Mouse (Mus musculus): ENCODE measurements around the gene Mtrf1l. TPM values are rescaled to one million over a fixed set of nuclear protein-coding genes. Genes with fewer than 3 reads are reported as not detected.

The Mtrf1l gene
- 12.9 and 14.2 TPM in 2 replicates for polyA plus RNA-seq (2015; fragmentation: Nextera tagmentation; extraction: Ambion mirVana)

DNA sequence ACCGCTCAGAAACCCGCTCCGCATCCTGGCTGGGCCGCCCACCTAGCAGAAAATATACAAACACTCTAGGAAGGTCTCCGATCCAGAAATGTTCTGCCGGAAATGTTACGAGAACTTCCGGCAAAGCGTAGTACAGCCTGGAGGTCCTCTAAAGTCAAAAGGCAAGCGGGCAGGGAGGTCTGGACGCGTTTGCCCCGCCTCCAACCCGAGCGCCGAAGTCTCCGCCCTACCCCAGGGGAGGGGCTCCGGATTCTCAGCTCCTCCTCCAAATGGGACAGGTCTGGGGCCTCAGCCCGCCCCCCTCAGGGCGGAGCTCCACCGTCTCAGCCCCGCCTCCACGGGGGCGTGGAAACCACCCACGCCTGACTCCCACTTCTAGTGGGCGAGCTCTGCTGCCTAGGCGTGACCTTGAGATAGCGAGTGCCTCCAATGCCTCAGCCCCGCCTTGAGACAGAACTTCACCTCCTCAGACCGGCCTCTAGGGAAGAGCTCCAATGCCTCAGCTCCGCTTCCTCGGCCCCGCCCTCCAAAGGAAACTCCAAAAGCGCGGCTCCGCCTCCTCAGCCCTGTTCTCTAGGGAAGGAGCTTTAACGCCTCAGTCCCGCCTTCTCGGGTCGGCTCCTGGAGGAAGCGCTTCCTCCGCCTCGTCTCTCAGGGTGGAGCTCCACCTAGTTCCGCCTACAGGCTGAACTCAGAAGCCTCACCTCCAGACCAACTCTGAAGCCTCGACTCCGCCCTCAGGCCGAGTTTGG is at the start of gene Mtrf1l:
Mtrf1l (minus strand) TSS at position 171 of the 752 bp plus-strand sequence.
- H3K27me3 ChIP-seq (ENCODE audit: control insufficient read depth, insufficient read depth, low read length), result no peaks in the 10 kb centered on the region
- peak within 1 kb of the TSS; percentile 96 for H3K27ac ChIP-seq (ENCODE audit: low read length)
- peak within 1 kb of the TSS; percentile 82 for H3K4me2 ChIP-seq (ENCODE audit: low read depth, low read length)
- peak within 1 kb of the TSS; percentile 97 for H3K4me3 ChIP-seq (replicated peaks; ENCODE audit: low read length)
- peak; percentile 96 for ATAC-seq (ENCODE audit: insufficient read depth, low FRiP score)
- H3K36me3 ChIP-seq (ENCODE audit: control insufficient read depth, insufficient read depth, low read length), result peaks cover 7% of the 10 kb centered on the region; the same call in 1 of the 2 replicates
- peaks cover 15% of the 10 kb centered on the region for H3K4me1 ChIP-seq (ENCODE audit: control insufficient read depth, insufficient read depth, low read length)
- no peaks in the 10 kb centered on the region for H3K9me3 ChIP-seq (replicated peaks; ENCODE audit: control insufficient read depth, low read length)
- under 1% methylated on average over 47 of the region's 47 CpGs for WGBS
- peak within 1 kb of the TSS; percentile 99 for H3K9ac ChIP-seq (ENCODE audit: low read length)

DNA sequence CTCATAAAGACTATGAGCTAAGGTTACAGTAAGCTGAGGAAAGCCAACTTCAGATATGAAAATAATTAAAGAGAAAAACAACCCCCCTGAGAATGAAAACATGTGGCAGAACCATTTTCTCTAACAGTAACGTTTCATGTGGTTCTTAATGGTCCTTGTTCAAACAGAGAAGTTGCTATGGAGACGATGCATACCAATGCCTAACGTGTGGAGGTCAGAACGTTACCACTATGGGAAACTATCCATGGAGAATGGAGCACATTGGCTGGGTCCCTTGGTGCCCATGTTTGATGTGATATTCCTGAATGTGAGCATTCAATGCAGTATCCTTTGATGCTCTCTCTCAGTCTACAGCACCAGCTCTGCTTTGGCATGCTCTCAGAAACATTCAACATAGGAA is 47.4 kb upstream of the Mtrf1l start:
- WGBS, result 40% methylated on average over 4 of the region's 4 CpGs
- no peaks in the 10 kb centered on the region for H3K36me3 ChIP-seq (ENCODE audit: control insufficient read depth, insufficient read depth, low read length)
- H3K27ac ChIP-seq (ENCODE audit: low read length), result no peak overlapping the region
- no peaks in the 10 kb centered on the region for H3K9me3 ChIP-seq (replicated peaks; ENCODE audit: control insufficient read depth, low read length)
- no peaks in the 10 kb centered on the region for H3K4me1 ChIP-seq (ENCODE audit: control insufficient read depth, insufficient read depth, low read length)
- H3K27me3 ChIP-seq (ENCODE audit: control insufficient read depth, insufficient read depth, low read length), result no peaks in the 10 kb centered on the region
- H3K4me3 ChIP-seq (replicated peaks; ENCODE audit: low read length), result no peak overlapping the region
- no peak overlapping the region for H3K9ac ChIP-seq (ENCODE audit: low read length)
- H3K4me2 ChIP-seq (ENCODE audit: low read depth, low read length), result no peak overlapping the region
- ATAC-seq (ENCODE audit: insufficient read depth, low FRiP score), result no peak

DNA sequence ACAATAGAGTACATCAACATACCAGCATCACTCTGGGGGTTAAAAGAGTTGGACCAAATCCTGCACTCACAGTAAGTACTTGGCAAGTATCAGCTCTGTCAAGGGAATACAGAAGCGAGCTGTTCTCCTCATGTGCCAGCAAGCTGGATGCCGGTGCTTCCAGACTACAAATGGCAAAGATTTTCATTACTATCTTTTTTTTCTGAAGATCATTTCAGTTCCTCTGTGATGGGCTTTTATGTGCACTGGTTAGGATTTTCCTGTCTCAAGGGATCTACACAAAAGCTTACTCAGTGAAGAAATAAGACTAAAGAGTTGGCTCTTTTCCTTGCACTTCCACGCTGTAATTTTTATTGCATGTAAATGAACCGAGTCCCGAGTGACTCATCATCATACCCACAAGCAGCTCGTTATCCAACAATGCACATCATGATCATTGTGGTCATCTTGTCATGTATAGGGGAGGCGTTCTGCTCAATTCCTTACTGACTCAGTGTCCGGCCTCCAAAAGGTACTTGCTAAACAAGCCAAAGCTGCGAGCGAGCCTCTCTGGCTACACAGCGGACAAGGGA is 44.4 kb upstream of the Mtrf1l start:
- no peaks in the 10 kb centered on the region for H3K36me3 ChIP-seq (ENCODE audit: control insufficient read depth, insufficient read depth, low read length)
- no peak overlapping the region for H3K9ac ChIP-seq (ENCODE audit: low read length)
- H3K4me2 ChIP-seq (ENCODE audit: low read depth, low read length), result no peak overlapping the region
- no peaks in the 10 kb centered on the region for H3K27me3 ChIP-seq (ENCODE audit: control insufficient read depth, insufficient read depth, low read length)
- no peak for ATAC-seq (ENCODE audit: insufficient read depth, low FRiP score)
- H3K4me1 ChIP-seq (ENCODE audit: control insufficient read depth, insufficient read depth, low read length), result no peaks in the 10 kb centered on the region
- 67% methylated on average over 11 of the region's 11 CpGs for WGBS
- no peak overlapping the region for H3K4me3 ChIP-seq (replicated peaks; ENCODE audit: low read length)
- no peak overlapping the region for H3K27ac ChIP-seq (ENCODE audit: low read length)
- no peaks in the 10 kb centered on the region for H3K9me3 ChIP-seq (replicated peaks; ENCODE audit: control insufficient read depth, low read length)

DNA sequence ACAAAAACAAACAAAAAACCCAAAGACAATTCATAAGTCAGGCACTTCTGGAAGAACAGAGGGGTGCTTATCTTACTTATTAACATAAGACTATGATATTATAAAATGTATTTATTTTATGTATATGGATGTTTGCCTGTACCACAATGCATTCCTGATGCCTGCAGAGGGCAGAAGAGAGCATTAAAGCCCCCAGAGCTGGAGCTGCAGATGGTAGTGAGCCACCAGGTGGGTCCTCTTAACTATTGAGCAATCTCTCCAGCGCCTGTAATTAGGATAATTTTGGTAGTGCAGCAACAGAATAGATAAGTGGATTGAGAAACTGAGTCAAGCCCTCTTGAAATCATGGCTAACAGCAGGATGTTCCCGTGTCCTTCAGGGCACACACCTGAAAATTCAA is 42.3 kb upstream of the Mtrf1l start:
- no peaks in the 10 kb centered on the region for H3K9me3 ChIP-seq (replicated peaks; ENCODE audit: control insufficient read depth, low read length)
- H3K9ac ChIP-seq (ENCODE audit: low read length), result no peak overlapping the region
- H3K27ac ChIP-seq (ENCODE audit: low read length), result no peak overlapping the region
- H3K4me3 ChIP-seq (replicated peaks; ENCODE audit: low read length), result no peak overlapping the region
- no peaks in the 10 kb centered on the region for H3K27me3 ChIP-seq (ENCODE audit: control insufficient read depth, insufficient read depth, low read length)
- no peaks in the 10 kb centered on the region for H3K4me1 ChIP-seq (ENCODE audit: control insufficient read depth, insufficient read depth, low read length)
- no peaks in the 10 kb centered on the region for H3K36me3 ChIP-seq (ENCODE audit: control insufficient read depth, insufficient read depth, low read length)
- no peak overlapping the region for H3K4me2 ChIP-seq (ENCODE audit: low read depth, low read length)
- ATAC-seq (ENCODE audit: insufficient read depth, low FRiP score), result no peak
- 49% methylated on average over 2 of the region's 2 CpGs for WGBS

DNA sequence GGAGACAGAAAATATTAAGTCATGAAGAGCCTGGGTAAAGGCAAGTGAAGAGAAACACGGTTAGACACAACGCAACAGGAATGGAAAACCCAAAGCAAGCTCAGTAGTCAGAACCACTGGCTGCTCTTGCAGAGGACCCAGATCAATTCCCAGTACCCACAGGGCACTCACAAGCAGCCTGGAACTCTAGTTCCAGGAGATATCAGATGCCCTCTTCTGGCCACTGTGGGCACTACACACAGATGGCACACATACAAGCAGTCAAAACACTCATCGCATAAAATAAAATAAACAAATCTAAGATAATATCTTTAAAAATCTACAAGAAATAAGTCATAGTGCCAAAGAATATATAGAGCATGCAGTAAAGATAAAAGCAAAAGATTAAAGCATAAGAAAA is 39.0 kb upstream of the Mtrf1l start:
- WGBS, result 97% methylated on average over 3 of the region's 3 CpGs
- ATAC-seq (ENCODE audit: insufficient read depth, low FRiP score), result no peak
- H3K9me3 ChIP-seq (replicated peaks; ENCODE audit: control insufficient read depth, low read length), result no peaks in the 10 kb centered on the region
- H3K4me1 ChIP-seq (ENCODE audit: control insufficient read depth, insufficient read depth, low read length), result no peaks in the 10 kb centered on the region
- H3K4me3 ChIP-seq (replicated peaks; ENCODE audit: low read length), result no peak overlapping the region
- no peaks in the 10 kb centered on the region for H3K27me3 ChIP-seq (ENCODE audit: control insufficient read depth, insufficient read depth, low read length)
- H3K36me3 ChIP-seq (ENCODE audit: control insufficient read depth, insufficient read depth, low read length), result no peaks in the 10 kb centered on the region
- H3K27ac ChIP-seq (ENCODE audit: low read length), result no peak overlapping the region
- no peak overlapping the region for H3K4me2 ChIP-seq (ENCODE audit: low read depth, low read length)
- no peak overlapping the region for H3K9ac ChIP-seq (ENCODE audit: low read length)

DNA sequence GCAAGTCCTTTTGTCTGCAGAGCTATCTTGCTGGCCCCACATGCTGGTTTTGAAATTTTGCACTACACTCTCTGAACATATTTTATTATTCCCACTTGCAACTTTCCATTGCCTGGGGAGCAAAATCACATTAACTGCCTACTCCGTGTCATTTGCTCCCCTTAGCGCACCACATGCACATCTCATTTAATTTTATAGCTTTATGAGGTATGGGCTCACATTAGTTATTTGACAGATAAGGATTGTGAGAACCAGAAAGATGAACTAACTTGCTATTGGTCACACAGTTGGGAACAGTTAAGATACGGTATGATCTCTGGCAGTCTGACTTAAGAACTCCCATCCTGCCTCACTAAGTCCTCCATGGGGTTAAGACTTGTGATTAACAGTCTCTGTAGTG is 37.1 kb upstream of the Mtrf1l start:
- Histone ChIP-seq H3K4me3 (replicated peaks; ENCODE audit: low read length) (no peak overlapping the region), H3K4me2 (ENCODE audit: low read depth, low read length) (no peak overlapping the region), H3K9me3 (replicated peaks; ENCODE audit: control insufficient read depth, low read length) (no peaks in the 10 kb centered on the region), H3K4me1 (ENCODE audit: control insufficient read depth, insufficient read depth, low read length) (no peaks in the 10 kb centered on the region), H3K27me3 (ENCODE audit: control insufficient read depth, insufficient read depth, low read length) (no peaks in the 10 kb centered on the region), H3K36me3 (ENCODE audit: control insufficient read depth, insufficient read depth, low read length) (no peaks in the 10 kb centered on the region), H3K27ac (ENCODE audit: low read length) (no peak overlapping the region), H3K9ac (ENCODE audit: low read length) (no peak overlapping the region)
- 91% methylated on average over 3 of the region's 3 CpGs for WGBS
- ATAC-seq (ENCODE audit: insufficient read depth, low FRiP score), result no peak

DNA sequence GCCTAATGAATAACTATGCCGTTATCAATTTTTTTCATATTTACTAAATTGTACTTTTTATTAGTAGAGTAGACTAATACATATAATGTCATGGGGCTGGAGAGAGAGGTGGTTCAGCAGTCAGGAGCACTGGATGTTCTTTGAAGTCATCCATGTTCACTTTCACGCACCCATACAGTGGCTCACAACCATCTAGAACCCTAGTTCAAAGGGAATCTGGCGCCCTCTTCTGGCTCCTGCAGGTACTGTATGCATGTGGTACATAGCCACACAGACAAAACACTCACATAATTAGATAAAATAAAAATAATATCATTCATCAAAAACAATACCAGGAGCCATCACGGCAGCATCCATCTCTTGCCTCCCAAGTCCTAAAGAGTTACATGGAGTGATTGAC is 36.0 kb upstream of the Mtrf1l start:
- Histone ChIP-seq H3K27me3 (ENCODE audit: control insufficient read depth, insufficient read depth, low read length) (no peaks in the 10 kb centered on the region), H3K4me1 (ENCODE audit: control insufficient read depth, insufficient read depth, low read length) (no peaks in the 10 kb centered on the region), H3K36me3 (ENCODE audit: control insufficient read depth, insufficient read depth, low read length) (no peaks in the 10 kb centered on the region), H3K27ac (ENCODE audit: low read length) (no peak overlapping the region), H3K4me3 (replicated peaks; ENCODE audit: low read length) (no peak overlapping the region), H3K9me3 (replicated peaks; ENCODE audit: control insufficient read depth, low read length) (no peaks in the 10 kb centered on the region), H3K4me2 (ENCODE audit: low read depth, low read length) (no peak overlapping the region), H3K9ac (ENCODE audit: low read length) (no peak overlapping the region)
- 75% methylated on average over 4 of the region's 4 CpGs for WGBS
- ATAC-seq (ENCODE audit: insufficient read depth, low FRiP score), result no peak

DNA sequence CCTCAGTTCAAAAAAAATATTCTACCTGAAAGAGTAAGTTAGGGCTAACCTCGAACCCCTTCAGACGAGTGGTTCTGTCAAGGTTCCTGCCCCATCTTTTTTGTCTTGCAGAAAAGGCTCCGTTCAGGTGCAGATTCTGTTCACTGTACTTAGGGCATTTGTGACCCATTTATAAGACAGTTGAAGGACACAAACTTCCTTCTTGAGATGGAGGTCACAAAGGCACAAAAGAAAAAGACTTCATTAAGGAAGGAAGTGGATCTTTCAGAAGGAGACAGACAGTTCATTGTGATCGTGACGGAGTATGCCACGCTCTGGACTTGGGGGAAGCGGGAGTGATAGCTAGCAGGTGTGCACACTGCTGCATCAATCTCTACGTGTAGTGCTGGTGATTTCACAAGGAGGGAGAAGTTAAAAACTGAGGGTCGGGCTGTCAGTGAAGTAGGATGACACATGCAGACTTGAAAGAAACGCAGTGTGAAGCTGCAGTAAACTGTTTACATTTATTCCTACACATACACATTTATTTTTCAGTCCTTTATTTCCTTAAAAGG is 34.4 kb upstream of the Mtrf1l start:
- H3K9me3 ChIP-seq (replicated peaks; ENCODE audit: control insufficient read depth, low read length), result no peaks in the 10 kb centered on the region
- no peak for ATAC-seq (ENCODE audit: insufficient read depth, low FRiP score)
- no peaks in the 10 kb centered on the region for H3K4me1 ChIP-seq (ENCODE audit: control insufficient read depth, insufficient read depth, low read length)
- H3K27me3 ChIP-seq (ENCODE audit: control insufficient read depth, insufficient read depth, low read length), result no peaks in the 10 kb centered on the region
- H3K9ac ChIP-seq (ENCODE audit: low read length), result no peak overlapping the region
- H3K4me2 ChIP-seq (ENCODE audit: low read depth, low read length), result peak overlapping the region; percentile 5; the same call in 1 of the 2 replicates
- H3K36me3 ChIP-seq (ENCODE audit: control insufficient read depth, insufficient read depth, low read length), result no peaks in the 10 kb centered on the region
- H3K27ac ChIP-seq (ENCODE audit: low read length), result no peak overlapping the region
- H3K4me3 ChIP-seq (replicated peaks; ENCODE audit: low read length), result no peak overlapping the region; the same call in 1 of the 2 replicates
- WGBS, result 28% methylated on average over 10 of the region's 10 CpGs

DNA sequence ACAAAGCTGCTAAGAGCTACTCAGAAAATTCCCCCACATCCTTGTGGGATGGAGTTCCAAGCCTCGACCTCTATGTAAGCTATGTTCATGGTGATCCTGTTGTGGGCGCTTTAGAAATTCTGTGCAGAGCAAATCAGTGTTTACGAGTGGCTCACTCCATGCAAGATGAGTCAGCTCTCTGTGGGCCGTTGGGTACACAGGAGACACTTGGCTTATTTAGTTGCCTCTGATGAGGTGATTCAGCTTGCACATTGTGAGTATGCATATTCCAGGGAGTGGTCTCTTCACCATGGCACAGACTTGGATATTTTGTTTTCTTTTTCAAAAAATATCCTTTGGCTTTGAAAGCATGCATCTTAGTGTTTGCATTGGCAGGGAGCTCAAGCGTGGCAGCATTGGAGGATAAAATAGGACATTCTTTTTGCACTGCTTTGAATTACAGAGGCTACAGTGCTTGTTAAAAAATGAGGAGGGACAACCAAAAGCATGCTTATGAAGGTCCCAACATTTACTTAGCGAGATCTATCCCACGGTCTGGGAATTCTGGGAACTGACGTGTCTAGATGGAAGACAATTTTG is 29.7 kb upstream of the Mtrf1l start:
- no peak overlapping the region for H3K27ac ChIP-seq (ENCODE audit: low read length)
- H3K4me1 ChIP-seq (ENCODE audit: control insufficient read depth, insufficient read depth, low read length), result no peaks in the 10 kb centered on the region
- H3K36me3 ChIP-seq (ENCODE audit: control insufficient read depth, insufficient read depth, low read length), result no peaks in the 10 kb centered on the region
- H3K27me3 ChIP-seq (ENCODE audit: control insufficient read depth, insufficient read depth, low read length), result no peaks in the 10 kb centered on the region
- H3K9ac ChIP-seq (ENCODE audit: low read length), result no peak overlapping the region
- ATAC-seq (ENCODE audit: insufficient read depth, low FRiP score), result no peak
- no peak overlapping the region for H3K4me3 ChIP-seq (replicated peaks; ENCODE audit: low read length)
- no peaks in the 10 kb centered on the region for H3K9me3 ChIP-seq (replicated peaks; ENCODE audit: control insufficient read depth, low read length)
- no peak overlapping the region for H3K4me2 ChIP-seq (ENCODE audit: low read depth, low read length)
- 79% methylated on average over 8 of the region's 8 CpGs for WGBS
